17 mouse cellular contexts compared by ENCODE assay signal in the genomic region with DNA sequence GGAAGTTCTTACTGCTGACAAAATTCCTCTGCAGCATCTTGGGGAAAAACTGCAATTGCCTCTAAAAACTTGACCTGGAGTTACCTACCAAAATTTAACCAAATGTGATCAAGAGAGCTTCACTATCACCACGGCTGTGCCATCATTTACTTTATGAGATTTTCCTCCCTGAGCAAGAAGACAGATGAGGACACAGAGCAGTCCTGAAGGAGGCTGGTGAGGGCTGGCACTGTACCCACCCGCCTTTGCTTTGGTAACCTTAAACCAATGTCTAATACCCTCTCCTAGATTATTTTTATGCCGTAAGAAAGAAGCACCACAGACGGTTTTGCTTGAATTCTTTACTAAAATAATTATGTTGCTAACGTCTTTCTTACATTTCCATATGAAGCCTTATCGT.
"Had no signal": no experiment of that assay in that cellular context is flagged by ENCODE, and none has a peak within 500 bp of the region (broad histone marks: within the 10 kb centered on the region; RNA-seq: fewer than 3 reads in every experiment).

No protein-coding gene starts in this region.

- H3K9ac ChIP-seq: liver, postnatal 0 days; lung, embryonic 15.5 days; midbrain, embryonic 13.5 days; midbrain, embryonic 15.5 days; neural tube, embryonic 12.5 days; stomach, embryonic 15.5 days had no signal

- H3K27me3 ChIP-seq: lung, embryonic 15.5 days; megakaryocyte, embryonic 14.5 days; midbrain, embryonic 13.5 days; midbrain, embryonic 15.5 days; neural tube, embryonic 12.5 days; stomach, embryonic 15.5 days had no signal

- DNase-seq: liver, postnatal 0 days; lung, adult 2 months; lung, postnatal 14 days; lung, postnatal 36 days; right cerebral cortex, postnatal 14 days; thymus, adult 2 months; thymus, postnatal 25 days; thymus, postnatal 4 days had no signal

- ATAC-seq: lung, postnatal 0 days; midbrain, embryonic 13.5 days; midbrain, embryonic 15.5 days had no signal

- H3K4me2 ChIP-seq: lung, embryonic 15.5 days; midbrain, embryonic 11.5 days; midbrain, embryonic 13.5 days; midbrain, embryonic 15.5 days; neural tube, embryonic 12.5 days; stomach, embryonic 15.5 days had no signal

- H3K36me3 ChIP-seq: lung, embryonic 15.5 days; midbrain, embryonic 15.5 days had no signal

- H3K9me3 ChIP-seq: lung, embryonic 15.5 days; megakaryocyte, embryonic 14.5 days; midbrain, embryonic 13.5 days; midbrain, embryonic 15.5 days; neural tube, embryonic 12.5 days; stomach, embryonic 15.5 days had no signal

- H3K27ac ChIP-seq: lung, embryonic 15.5 days; midbrain, embryonic 13.5 days; midbrain, embryonic 15.5 days; neural tube, embryonic 12.5 days; stomach, embryonic 15.5 days; stomach, postnatal 0 days had no signal

- H3K4me3 ChIP-seq: lung, embryonic 15.5 days; megakaryocyte, embryonic 14.5 days; midbrain, embryonic 13.5 days; midbrain, embryonic 15.5 days; neural tube, embryonic 12.5 days; stomach, embryonic 15.5 days had no signal
